Mouse (Mus musculus): ENCODE results near the gene Myog. TPM values are rescaled to one million over a fixed set of nuclear protein-coding genes. Genes with fewer than 3 reads are reported as not detected.

The Myog gene
- not detected for total RNA-seq (2023)

DNA sequence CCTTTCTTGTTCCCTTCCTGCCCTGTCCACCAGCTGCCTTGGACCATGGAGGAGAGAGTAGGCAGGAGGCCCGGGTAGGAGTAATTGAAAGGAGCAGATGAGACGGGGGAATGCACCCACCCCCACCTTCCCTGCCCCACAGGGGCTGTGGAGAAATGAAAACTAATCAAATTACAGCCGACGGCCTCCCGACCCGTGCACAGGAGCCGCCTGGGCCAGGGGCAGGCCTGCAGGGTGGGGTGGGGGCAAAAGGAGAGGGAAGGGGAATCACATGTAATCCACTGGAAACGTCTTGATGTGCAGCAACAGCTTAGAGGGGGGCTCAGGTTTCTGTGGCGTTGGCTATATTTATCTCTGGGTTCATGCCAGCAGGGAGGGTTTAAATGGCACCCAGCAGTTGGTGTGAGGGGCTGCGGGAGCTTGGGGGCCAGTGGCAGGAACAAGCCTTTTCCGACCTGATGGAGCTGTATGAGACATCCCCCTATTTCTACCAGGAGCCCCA is at the start of gene Myog:
Myog (plus strand) TSS at position 392 of the 502 bp plus-strand sequence.

DNA sequence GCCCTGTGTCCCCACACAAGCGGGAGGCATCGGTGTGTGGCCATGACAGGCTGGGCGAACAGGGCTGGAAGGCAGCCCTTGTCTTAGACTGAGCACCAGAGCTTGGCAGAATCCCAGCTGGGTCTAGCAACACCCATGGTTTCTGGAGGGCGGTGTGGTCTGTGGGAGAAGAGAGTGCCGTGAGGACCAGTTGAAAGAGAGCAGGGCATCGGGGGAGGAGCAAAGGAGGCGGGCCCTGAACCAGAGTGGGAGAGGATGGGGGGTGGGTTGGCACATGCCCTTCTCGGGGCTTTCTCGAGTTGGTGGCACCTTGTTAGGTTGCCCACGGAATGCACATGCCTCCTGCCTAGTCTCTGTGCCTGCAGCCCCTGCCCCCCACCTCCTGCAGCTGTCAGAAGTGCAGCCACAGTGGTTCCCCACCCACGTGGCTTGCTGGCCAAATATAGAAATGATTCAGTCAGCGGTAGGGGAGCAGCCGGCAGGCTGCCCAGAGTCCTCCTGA is 43.0 kb downstream of the Myog start, which contains the start of gene Ppfia4:
Ppfia4 (minus strand) TSS at position 159 of the 502 bp plus-strand sequence.

Other genes starting within 250 kb of the Myog start
- 100 to 1,000 TPM; 175 to 187 TPM for gene Btg2, start 210.9 kb upstream of the Myog start, total RNA-seq (2023)
- not detected for gene Chit1, start 178.7 kb upstream of the Myog start, total RNA-seq (2023)
- gene Chil1, start 107.8 kb upstream of the Myog start, total RNA-seq (2023) = not detected
- not detected for gene Mybph, start 96.5 kb upstream of the Myog start, total RNA-seq (2023)
- gene Adora1, start 54.6 kb upstream of the Myog start, total RNA-seq (2023) = not detected
- gene Ppfia4, start 42.9 kb downstream of the Myog start, total RNA-seq (2023) = 1 to 10 TPM in 1 of 2 experiments, under 1 TPM in 1; 0.95 to 1.1 TPM
- gene Tmem183a, start 72.0 kb downstream of the Myog start, total RNA-seq (2023) = 10 to 100 TPM; 68.8 to 73.0 TPM
- gene 4933406M09Rik, start 96.0 kb downstream of the Myog start, total RNA-seq (2023) = not detected
- 10 to 100 TPM; 12.5 to 14.6 TPM for gene Cyb5r1, start 115.6 kb downstream of the Myog start, total RNA-seq (2023)
- gene Adipor1, start 125.4 kb downstream of the Myog start, total RNA-seq (2023) = 10 to 100 TPM; 72.0 to 74.4 TPM
- gene Klhl12, start 165.5 kb downstream of the Myog start, total RNA-seq (2023) = 10 to 100 TPM; 38.6 to 43.2 TPM
- 10 to 100 TPM; 29.0 to 32.3 TPM for gene Rabif, start 204.7 kb downstream of the Myog start, total RNA-seq (2023)